Mouse (Mus musculus) midbrain, postnatal 0 days (tissue): Measurements from ENCODE around the gene Efhd1. TPM values are rescaled to one million over a fixed set of nuclear protein-coding genes. Genes with fewer than 3 reads are reported as not detected.

Source experiments
- ATAC-seq: fragments of 200-750 bp; cut with Nextera tagmentation; 2 replicates; pipeline ENCODE4 v1.8.0; 2017; ENCODE audit warnings: moderate number of reproducible peaks, mild to moderate bottlenecking, moderate TSS enrichment, moderate library complexity; ENCODE audit not compliant: low FRiP score
- DNase-seq: peaks from one replicate; pipeline ENCODE4 v3.0.0-alpha.2; 2015; ENCODE audit warnings: low spot score
- H3K27ac ChIP-seq: fragments of 300-500 bp; sonication (generic); 2 replicates; pipeline ENCODE4 v1.5.1; 2014; ENCODE audit warnings: low read depth, mild to moderate bottlenecking, low read length, mixed read lengths
- H3K27me3 ChIP-seq: fragments of 300-500 bp; sonication (generic); 2 replicates; pipeline ENCODE4 v1.6.1; 2014; ENCODE audit warnings: low read length, control low read depth, mixed read lengths; ENCODE audit not compliant: insufficient read depth
- H3K36me3 ChIP-seq: fragments of 300-500 bp; sonication (generic); 2 replicates; pipeline ENCODE4 v1.6.1; 2014; ENCODE audit warnings: low read length, control low read depth, mixed read lengths; ENCODE audit not compliant: insufficient read depth
- H3K4me1 ChIP-seq: fragments of 300-500 bp; sonication (generic); 2 replicates; pipeline ENCODE4 v1.6.1; 2014; ENCODE audit warnings: mild to moderate bottlenecking, control low read depth, antibody characterized with exemption, low read length, mixed read lengths; ENCODE audit not compliant: insufficient read depth
- H3K4me2 ChIP-seq: fragments of 300-500 bp; sonication (generic); 2 replicates; pipeline ENCODE4 v1.6.1; 2014; ENCODE audit warnings: low read depth, mild to moderate bottlenecking, low read length, mixed read lengths; ENCODE audit not compliant: poor library complexity, severe bottlenecking
- H3K4me3 ChIP-seq: fragments of 300-500 bp; sonication (generic); 2 replicates; pipeline ENCODE4 v1.5.1; 2014; ENCODE audit warnings: low read depth, mild to moderate bottlenecking, low read length, moderate library complexity
- H3K9ac ChIP-seq: fragments of 300-500 bp; sonication (generic); replicated peaks from 2 replicates; pipeline ENCODE4 v1.6.1; 2014; ENCODE audit warnings: mild to moderate bottlenecking, low read length, moderate library complexity, mixed read lengths; ENCODE audit not compliant: poor library complexity, severe bottlenecking
- H3K9me3 ChIP-seq: fragments of 300-500 bp; sonication (generic); 2 replicates; pipeline ENCODE4 v1.6.1; 2016; ENCODE audit warnings: low read length, control low read depth
- CTCF ChIP-seq: IDR thresholded peaks from 2 replicates; pipeline ENCODE4 v1.5.1; 2016; ENCODE audit warnings: antibody characterized with exemption, mild to moderate bottlenecking
- WGBS: fragments of 180-500 bp; shearing (Covaris S2); extraction: QIAGEN DNeasy Blood & Tissue Kit; methylation state at CpG from one replicate; pipeline ENCODE4 v1.1.7; 2014; 5-methylcytosine and 5-hydroxymethylcytosine counted together
- polyA plus RNA-seq: library from polyadenylated mRNA; unstranded; fragments of >200 nt; fragmentation: Nextera tagmentation; extraction: Ambion mirVana; gene quantifications from 2 replicates; pipeline ENCODE4 v1.2.1, GENCODE M21; 2015
- total RNA-seq: library from RNA; depleted of rRNA; stranded (reverse); fragments of >200 nt; gene quantifications from 2 replicates; pipeline ENCODE4 v1.2.3, GENCODE M21; 2014

Efhd1 gene
- total and polyA plus RNA-seq, 2 experiments from 2014 or later, result 1.7 to 7.8 TPM

GRCm38 (mm10) chr1:87313843-87314570 lies 49.8 kb downstream of the Efhd1 start:
- H3K9ac ChIP-seq, result no peak overlapping the region
- DNase-seq (no peak), ATAC-seq (no peak)
- H3K4me1 ChIP-seq, result no peaks in the 10 kb centered on the region
- no peak overlapping the region for H3K27ac ChIP-seq
- H3K9me3 ChIP-seq, result no peaks in the 10 kb centered on the region
- H3K4me3 ChIP-seq, result no peak overlapping the region
- no peaks in the 10 kb centered on the region for H3K36me3 ChIP-seq
- TF ChIP-seq CTCF, result no peak
- no peak overlapping the region for H3K4me2 ChIP-seq
- 88% methylated on average over 8 of the region's 8 CpGs for WGBS
- no peaks in the 10 kb centered on the region for H3K27me3 ChIP-seq

GRCm38 (mm10) chr1:87315431-87315830 lies 51.3 kb downstream of the Efhd1 start:
- H3K4me1 ChIP-seq, result no peaks in the 10 kb centered on the region
- no peak overlapping the region for H3K4me2 ChIP-seq
- no peak overlapping the region for H3K9ac ChIP-seq
- WGBS, result 92% methylated on average over 2 of the region's 2 CpGs
- H3K27me3 ChIP-seq, result no peaks in the 10 kb centered on the region
- no peaks in the 10 kb centered on the region for H3K36me3 ChIP-seq
- no peak for ATAC-seq
- no peak overlapping the region for H3K27ac ChIP-seq
- no peak overlapping the region for H3K4me3 ChIP-seq
- no peak for TF ChIP-seq CTCF
- H3K9me3 ChIP-seq, result 0 out of 2 replicates have a peak, but pooled peaks cover 2% of the 10 kb centered on the region
- DNase-seq, result no peak

DNA sequence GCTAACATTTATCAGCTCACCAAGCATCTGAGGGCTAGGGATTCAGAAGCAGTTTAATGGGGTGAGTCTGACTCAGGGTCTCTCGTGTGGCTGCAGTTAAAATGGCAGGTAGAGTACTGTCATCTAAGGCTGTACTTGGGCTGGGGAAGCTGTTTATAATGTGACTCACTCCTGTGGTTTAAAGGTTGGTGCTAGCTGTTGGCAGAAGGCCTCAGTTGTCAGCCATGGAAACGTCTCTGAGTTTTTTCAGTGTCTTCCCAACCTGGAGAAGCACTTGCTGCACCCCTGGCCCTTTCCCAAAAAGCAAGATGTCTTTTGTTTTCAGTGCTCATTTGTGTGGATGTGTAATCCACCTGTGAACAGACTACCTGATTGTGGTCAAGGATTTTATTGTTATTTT lies 51.7 kb downstream of the Efhd1 start:
- Histone ChIP-seq H3K9ac (no peak overlapping the region), H3K9me3 (0 out of 2 replicates have a peak, but pooled peaks cover 2% of the 10 kb centered on the region), H3K4me3 (no peak overlapping the region), H3K4me2 (no peak overlapping the region), H3K4me1 (no peaks in the 10 kb centered on the region), H3K27me3 (no peaks in the 10 kb centered on the region), H3K36me3 (no peaks in the 10 kb centered on the region), H3K27ac (no peak overlapping the region)
- 76% methylated on average over 2 of the region's 2 CpGs for WGBS
- no peak for DNase-seq
- no peak for TF ChIP-seq CTCF
- no peak for ATAC-seq

GRCm38 (mm10) chr1:87316672-87317071 lies 52.5 kb downstream of the Efhd1 start:
- peak; percentile 26 for DNase-seq
- H3K4me1 ChIP-seq, result no peaks in the 10 kb centered on the region
- no peak overlapping the region for H3K4me2 ChIP-seq
- WGBS, result 45% methylated on average over 3 of the region's 3 CpGs
- H3K9me3 ChIP-seq, result 0 out of 2 replicates have a peak, but pooled peaks cover 2% of the 10 kb centered on the region
- H3K4me3 ChIP-seq, result no peak overlapping the region
- no peak overlapping the region for H3K27ac ChIP-seq
- H3K9ac ChIP-seq, result no peak overlapping the region
- H3K27me3 ChIP-seq, result no peaks in the 10 kb centered on the region
- H3K36me3 ChIP-seq, result no peaks in the 10 kb centered on the region
- TF ChIP-seq CTCF, result no peak
- no peak for ATAC-seq

GRCm38 (mm10) chr1:87321071-87321470 lies 56.9 kb downstream of the Efhd1 start:
- Histone ChIP-seq H3K4me2 (no peak overlapping the region), H3K4me1 (no peaks in the 10 kb centered on the region), H3K9ac (no peak overlapping the region), H3K4me3 (no peak overlapping the region), H3K27ac (no peak overlapping the region), H3K9me3 (0 out of 2 replicates have a peak, but pooled peaks cover 2% of the 10 kb centered on the region), H3K27me3 (no peaks in the 10 kb centered on the region), H3K36me3 (no peaks in the 10 kb centered on the region)
- WGBS, result 0% methylated on average over 1 of the region's 1 CpGs
- no peak for ATAC-seq
- DNase-seq, result no peak
- no peak for TF ChIP-seq CTCF

GRCm38 (mm10) chr1:87322778-87323177 lies 58.6 kb downstream of the Efhd1 start:
- H3K9ac ChIP-seq, result no peak overlapping the region
- 90% methylated on average over 3 of the region's 3 CpGs for WGBS
- H3K36me3 ChIP-seq, result no peaks in the 10 kb centered on the region
- H3K27ac ChIP-seq, result no peak overlapping the region
- H3K4me1 ChIP-seq, result no peaks in the 10 kb centered on the region
- no peak overlapping the region for H3K4me2 ChIP-seq
- H3K4me3 ChIP-seq, result no peak overlapping the region
- H3K9me3 ChIP-seq, result 0 out of 2 replicates have a peak, but pooled peaks cover 2% of the 10 kb centered on the region
- no peak for TF ChIP-seq CTCF
- no peak for DNase-seq
- ATAC-seq, result no peak
- no peaks in the 10 kb centered on the region for H3K27me3 ChIP-seq
